Mouse (Mus musculus): ENCODE results near the gene Mdga2.

The Mdga2 gene

DNA sequence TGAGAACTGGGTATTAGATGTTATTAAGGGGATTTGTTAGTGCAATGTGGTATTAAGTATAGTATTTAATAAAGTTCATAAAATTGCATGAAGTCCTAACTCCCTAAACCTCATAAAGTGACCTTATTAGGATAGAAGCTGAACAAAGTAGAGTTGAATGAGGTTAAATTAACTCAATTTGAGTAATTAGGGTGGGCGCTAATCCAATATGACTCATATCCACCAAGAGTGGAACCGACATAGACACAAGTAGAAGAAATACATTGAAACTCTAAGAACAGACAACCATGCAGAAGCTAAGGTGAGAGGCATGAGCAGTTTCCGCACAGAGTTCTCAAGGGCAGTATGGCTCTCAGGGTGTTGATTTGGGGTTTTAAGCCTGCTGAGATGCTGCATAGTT, 165.7 kb downstream of the Mdga2 start:
- no peak for DNase-seq

DNA sequence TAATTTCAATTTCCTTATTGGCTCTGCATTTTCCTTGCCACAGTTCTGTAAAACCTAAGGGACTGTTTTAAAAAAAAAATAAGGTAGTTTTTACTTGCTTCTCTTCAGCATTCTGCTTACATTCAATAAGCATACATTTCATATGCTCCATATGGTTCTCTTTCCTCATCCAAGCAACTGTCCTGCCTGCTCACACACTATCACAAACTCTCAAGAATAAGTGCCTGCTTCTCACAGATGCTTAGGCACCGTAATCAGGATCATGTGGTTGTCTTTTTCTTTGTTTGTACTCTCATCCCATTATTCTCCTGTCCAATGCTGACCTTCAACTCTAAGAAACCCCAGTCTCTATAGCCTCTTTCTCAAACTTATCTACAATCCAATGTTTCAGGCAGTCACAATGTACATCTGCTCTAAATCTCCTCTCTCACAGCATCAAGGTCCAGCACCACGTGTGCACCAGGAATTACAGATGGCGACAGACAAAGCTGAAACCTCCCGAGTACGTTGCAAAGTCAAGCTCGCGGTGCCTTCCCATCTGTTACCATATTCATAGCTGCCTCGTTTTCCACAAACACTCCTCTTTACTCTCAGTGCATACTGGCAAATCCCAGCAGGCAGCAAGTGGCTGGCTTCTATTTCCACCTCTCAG, 177.1 kb downstream of the Mdga2 start:
- no peak for DNase-seq

DNA sequence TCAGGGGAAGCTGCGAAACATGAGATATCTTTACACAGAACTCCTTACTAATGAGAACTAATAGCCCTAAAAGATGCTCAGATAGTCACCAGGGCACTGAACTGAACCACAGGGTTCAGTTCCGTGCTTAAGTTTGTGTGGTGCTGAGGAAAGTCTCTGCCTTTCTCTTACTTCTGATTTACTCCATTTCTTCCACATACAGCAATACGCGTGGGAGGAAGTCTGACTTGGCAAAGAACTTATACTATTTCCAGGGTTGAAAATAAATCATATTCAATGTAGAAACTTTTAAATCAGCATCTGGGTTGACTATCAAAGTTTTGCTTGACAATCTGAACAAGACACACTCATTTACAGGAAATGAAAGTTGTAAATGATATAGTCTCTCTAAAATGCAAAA, 180.5 kb downstream of the Mdga2 start:
- DNase-seq = no peak

DNA sequence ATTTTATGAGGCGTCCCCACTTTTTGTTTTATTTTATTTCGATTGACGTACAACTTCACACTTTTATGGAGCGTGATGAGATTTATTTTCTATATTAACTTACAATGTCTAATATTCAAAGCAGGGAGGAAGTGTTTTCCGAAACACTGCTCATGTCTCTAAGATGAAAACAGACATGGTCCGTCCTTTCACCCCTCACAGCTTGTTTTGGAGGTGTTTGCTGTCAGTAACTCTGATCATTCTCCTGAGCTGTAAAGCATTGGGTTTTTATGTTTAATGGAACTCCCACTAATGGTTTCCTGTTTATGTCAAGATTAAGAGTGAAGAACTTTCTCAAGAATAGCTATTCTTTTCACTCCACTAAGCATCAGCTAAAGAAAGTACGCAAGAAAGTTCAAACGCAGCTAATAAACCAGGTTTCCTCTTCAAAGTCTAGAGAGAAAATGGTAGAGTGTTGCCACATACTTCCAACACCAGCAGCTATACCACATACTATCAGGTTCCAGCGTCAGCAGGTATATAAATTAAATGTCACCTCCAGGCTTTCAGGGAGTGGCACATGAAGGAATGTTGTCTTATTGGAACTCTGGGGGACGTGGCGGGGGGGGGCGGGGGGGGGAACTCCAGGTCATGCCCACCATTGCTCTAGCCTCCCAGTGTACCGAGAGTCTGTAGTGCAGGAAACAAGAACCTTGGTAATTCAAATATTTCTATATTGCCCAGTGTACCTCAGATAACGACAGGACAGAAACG, 186.7 kb downstream of the Mdga2 start:
- no peak for DNase-seq

DNA sequence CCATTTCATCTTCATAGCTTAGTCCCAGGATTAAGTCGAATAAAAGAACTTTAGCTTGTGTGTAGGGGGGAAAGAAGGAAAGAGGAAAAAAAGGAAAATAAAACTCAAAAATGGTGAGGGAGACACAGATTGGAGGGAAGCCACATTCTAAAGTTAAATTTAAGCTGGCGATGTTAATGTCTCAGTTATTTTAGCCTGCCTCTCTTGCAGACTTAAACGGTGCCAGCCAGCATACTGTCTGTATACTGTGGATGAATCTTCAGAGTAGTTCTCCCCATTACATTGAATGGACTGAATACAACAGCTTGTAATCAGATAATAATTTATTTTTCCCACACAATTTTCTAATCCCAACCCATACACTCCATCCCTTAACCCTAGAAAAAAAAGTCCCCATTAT, 205.2 kb downstream of the Mdga2 start:
- no peak for DNase-seq

DNA sequence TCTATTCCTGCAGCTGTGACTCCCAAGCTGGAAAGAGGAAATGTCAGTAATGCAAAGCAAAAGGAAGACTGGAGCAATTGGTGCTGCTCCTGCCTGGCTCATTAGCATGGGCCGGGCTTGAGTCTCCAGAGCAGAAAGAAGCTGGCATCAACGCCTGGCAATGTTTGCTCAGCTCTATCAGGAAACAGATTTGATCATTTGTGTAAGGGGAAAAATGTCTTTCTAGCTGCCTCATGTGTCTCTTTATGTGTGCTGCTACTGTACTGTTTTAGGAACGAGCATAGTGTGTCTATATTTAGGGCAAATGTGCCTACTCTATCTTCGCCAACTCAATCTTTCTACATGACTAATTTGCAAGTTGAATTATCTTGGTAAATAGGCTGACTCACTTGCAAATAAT, 211.0 kb downstream of the Mdga2 start:
- DNase-seq = no peak

DNA sequence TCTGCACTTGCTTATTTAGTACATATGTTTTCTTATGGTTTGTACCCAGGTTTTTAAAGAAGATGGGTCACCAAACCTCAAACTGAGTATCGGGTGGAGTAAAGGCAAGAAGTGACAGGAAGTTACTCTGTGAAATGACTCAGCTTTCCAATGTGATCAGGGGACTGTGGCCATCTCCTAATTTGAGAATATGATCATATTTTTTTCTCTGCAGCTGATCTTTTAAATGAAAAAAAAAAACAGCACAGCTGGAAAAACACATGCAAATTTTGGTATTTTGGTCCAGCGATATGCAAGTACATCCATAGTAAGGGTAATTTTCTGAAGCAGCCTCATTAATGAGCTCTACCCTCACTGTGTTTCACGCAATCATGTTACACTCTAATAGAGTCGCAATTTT, 212.0 kb downstream of the Mdga2 start:
- no peak for DNase-seq

DNA sequence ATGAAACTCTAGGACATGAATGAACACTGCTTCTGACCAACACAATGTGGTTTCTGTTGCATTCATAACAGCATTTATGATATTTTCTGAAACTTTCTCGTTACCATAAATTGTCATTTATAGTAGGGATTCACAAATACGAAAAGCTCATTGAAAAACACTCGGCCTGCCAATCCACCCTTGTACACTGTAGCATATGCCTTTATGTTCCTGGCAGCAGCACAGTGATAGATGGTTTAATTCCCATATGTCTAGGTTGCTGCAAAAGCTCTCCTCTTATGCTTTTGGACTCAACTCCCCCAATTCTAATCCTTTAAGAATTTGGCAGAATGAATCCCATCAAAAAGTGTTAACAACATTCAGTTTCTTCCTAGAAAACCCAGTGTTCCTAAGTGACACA, 213.2 kb downstream of the Mdga2 start:
- DNase-seq = no peak

DNA sequence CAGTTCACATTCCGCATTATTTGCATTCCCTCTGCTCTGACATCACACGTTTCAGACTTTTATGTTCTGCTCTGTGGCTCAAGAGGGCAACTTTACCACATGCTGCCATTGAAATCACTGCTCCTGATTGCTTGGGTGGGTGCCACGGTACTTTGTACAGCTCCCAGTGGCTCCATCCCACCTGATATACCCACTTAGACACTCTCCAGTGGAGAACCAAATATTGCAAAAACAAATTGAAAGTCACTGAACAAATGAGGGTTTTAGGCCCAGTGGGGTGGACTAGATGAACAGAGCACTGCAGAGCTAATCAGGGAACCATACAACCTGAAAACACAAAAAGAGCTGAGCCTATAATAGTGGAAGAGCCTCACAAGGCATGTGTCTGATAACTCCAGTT, 268.2 kb downstream of the Mdga2 start:
- DNase-seq = no peak

DNA sequence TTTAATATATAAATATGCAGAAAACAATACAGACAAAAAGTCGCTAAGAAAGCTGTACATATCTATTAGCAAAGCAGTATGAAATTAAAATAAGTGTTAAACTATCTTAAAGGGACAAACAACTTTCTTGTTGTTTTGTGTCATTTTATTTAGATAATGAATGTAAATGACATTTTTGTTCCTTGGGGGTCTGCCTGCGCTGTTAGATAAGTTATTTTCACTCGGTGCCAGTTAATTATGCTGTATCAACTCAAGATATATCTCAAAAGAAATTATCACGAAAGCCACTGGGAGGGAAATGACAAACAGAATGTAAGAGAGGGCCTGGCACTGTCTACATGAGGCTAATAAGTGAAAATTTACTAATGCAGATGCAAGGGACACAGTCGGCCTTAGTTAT, 306.6 kb downstream of the Mdga2 start:
- DNase-seq = no peak

DNA sequence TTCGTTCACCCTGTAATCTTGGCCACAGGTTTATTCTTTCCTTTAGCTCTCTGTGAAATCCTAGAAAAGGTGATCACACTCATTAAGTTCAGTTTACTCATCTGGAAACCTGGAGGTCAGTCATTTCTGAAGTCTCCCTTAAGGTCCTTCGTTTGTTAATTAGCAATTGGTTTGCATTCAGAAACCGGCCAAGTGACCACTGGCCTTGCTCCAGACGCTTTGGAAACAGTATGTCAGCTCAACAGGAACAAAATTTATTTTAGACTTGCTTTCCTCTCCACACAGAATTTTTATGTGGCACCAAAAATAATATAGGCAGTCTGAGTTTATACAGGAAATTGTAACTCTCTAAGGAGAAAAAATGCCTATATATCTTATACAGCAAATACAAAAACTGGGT, 323.0 kb downstream of the Mdga2 start:
- no peak for DNase-seq

DNA sequence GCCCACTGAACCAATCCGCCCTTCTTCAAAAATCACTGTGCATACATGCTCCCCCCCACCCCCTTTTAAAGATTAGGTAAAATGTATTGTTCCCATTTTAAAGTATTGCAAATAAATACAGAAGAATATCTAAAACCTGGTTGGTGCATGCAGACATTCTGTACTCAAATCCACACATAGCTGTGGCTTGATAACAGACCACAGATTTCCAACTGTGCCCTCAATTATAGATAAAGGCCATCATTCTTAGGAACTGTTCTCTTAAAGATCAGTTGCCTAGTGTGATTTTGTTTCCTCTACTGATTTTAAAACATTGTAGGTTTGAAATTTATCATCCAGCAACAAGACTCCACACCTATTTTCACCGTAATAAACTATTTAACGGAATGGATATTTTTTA, 325.6 kb downstream of the Mdga2 start:
- no peak for DNase-seq

DNA sequence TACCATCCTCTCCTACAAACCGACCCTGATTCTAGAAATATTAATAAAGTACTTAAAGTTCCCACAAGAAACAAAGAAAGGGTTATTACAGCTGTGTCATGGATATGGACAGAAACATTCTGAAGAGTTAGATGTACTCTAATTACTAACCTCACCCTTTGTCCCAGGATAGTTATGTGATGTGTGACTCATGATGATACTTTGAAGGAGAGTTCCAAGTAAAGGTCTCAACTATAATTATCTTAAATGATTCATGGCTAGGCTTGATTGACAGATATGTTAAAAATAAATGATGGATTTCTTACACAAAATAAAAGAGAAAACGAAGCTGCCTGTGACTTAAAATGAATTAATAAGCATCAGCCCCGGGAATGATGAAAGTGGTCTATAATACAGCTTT, 332.1 kb downstream of the Mdga2 start:
- DNase-seq = no peak

DNA sequence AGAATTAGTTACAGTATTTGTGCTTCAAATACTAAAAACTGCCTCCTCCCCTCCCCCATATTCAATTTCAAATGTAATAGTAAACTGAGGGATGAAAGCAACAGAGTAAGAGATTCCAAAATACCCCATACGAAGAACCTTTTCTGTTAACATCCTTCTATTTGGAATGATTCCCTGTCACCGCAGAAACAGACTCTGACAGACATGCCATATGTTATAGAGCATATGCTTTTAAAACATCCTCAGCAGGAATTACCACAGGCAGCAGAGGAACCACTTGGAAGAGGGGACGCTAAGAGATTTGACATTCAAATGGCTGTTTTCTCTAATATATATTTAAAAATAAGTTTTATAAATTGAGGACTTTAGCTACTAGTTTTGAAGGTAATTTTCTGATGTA, 333.1 kb downstream of the Mdga2 start:
- DNase-seq = no peak

DNA sequence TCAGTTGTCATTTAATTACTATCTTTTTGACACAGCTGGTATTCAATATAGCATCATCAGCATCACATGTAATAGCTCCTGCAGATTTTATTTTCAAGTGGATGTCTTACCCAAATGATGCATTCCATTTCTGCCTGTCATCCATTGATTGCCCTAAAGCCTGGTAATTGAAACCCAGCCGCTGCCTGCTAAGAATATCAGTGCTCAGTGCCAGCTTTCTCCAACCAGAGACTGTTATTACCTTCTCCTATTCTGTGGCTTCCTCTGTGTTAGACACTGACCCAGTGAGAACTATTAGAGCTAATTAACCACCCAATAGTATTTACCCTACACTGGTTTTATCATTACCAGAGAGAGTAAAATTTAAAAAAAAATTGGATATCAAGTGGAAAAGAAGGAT, 333.7 kb downstream of the Mdga2 start:
- no peak for DNase-seq

DNA sequence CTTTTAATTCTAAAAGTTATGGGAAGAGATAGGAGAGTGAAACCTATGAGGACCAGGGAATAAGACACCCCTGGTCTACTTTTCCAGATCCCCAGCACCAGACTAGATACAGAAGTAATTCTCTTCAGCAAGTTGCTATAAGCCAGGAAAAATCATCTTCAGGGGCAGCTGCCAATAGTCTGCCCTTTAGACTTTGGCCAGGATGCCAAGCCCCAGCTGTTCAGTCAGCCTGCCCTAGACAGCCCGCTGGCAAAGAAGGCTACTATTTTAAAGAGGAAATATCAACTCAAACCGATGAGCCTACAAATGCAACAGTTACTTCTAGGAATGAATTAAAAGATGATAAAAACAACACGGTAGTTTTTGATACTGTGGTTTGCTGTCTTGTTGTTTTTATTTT, 356.1 kb downstream of the Mdga2 start:
- no peak for DNase-seq

DNA sequence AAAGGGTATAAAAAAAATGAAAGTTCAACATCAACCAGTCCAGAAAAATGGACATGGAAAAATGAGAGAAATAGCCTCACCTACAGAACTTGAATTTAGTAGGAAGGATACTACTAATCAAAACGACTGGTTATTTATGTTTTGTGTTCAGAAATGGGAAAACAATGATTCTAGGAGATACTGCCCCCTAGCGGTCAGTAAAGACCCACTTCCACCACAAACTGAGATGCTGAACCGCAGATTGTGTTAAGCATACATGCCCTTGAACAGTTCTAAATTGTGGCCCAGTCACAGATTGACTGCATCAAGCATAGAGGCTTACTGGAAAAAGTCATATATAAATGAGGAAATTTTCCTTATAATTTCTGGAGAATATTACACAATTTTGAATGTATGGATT, 369.2 kb downstream of the Mdga2 start:
- no peak for DNase-seq

DNA sequence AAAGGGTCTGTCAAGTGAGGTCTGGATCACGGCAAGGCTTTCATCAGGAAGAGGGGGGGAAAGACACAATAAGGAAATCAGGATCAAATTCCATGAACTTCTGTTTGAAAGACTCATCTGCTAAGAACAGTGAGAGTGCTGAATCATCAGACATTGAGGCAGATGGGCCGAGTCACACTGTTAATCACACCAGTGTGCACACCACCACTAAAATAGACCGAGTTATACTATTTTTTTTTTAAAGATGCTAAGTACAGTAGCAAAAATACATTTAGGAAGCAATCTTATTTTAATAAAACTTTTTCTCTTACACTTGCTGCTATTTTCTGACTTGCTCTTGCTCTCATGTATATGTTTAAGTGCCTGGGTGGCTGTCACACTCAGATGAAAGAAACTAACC, 382.0 kb downstream of the Mdga2 start:
- DNase-seq = no peak

DNA sequence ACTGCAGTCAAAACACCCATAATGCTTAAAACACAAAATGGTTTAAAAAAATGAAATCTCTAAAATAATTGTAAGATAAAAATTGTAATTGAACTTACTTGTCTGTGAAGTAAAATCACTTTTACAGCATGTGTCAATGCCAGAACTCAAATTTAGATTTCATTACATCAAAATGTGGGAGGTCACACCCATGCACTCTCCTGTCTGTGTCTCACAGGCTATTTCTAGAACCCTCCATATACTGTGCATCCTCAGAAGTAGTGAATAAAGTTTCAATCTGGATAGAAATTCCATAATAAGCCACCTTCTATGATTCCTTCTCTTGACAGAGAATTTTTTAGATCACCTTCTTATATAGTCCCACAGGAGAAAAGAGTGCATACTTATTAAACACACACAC, 466.7 kb downstream of the Mdga2 start:
- no peak for DNase-seq

DNA sequence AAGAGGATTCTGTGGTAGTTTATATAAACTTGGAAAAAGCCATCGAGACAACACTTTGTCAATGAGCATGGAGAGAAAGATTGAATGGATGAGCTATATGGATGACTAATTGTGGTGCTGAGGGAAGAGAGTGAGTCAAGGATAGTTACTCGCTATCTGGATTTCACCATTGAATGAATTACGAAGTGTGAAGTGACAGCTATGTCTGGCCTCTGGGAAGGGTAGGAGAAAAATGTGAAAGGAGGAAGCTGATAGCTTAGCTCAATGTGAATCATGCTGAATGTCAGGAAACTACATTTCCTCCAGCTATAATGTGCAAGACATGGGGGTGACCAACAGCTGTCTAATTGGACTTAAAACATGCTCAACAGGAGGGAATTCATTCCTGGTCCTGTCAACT, 487.8 kb downstream of the Mdga2 start:
- no peak for DNase-seq

DNA sequence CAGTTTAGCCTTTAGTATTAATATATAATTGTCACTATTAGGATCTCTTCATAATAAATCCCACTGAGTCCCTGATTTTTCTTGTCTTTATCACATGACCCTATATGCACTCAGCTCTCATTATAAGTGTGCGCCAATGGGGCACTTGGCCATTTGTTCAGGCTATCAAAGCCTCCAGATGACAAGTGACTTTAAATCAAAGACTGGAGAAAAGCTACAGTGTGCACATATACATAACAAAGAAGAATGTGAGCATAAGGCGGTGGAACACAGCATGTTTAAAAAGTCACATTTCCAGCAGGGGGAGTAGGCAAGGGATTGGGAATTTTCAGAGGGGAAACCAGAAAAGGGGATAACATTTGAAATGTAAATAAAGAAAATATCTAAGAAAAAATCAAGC, 497.9 kb downstream of the Mdga2 start:
- DNase-seq = no peak

DNA sequence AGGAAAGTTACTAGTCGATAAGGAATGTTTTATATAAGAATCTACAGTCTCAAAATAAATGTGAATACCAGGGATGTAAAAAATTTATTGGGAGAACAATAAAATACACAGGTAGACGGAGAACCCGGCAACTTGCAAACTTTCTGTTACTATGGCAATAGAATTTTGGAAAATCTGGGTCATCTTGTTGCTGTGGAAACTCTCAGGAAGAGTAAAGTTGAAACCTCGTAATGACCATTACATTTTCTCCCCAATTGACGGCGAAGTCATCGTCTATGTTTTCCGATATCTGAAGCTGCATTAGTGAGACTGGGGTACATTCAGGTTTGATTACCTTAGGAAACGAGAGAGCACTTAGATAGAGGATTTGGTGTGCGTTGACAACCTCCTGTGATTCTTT, 514.0 kb downstream of the Mdga2 start:
- DNase-seq = no peak

DNA sequence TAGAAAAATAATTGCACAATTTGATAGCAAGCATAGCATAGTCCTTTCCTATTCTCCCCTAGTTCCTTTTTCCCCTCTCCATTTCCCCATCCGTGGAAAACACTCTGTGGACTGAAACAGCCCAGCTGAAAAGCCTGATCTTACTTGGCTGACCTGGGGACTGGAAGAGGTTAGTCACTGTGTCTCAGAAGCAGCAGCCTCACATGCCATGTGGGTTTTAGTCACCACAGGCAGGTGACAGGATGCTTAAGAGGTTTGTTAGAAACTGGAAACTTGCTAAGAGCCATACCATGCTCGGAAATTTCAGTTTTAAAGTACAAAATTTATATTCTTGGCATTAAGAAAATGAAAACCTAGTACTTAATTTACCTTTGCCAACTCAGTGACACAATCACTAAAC, 514.9 kb downstream of the Mdga2 start:
- no peak for DNase-seq

DNA sequence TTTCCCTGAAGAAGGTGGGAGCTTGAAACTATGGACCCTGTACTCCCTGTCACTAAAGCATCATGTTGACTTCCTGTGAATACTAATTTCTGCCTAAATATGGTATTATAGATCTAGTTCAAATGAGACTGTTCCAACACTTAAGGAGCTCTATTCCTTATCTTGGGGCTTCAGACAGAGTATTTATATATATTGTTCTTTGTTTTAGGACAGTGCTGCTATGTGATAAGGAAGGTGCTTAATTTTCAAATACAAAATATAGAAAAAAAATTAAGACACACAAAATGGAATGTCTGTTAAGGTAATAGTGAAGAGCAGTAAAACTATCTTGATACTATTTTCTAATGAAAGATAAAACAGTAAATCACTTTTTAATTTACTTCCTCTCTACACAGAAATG, 517.3 kb downstream of the Mdga2 start:
- no peak for DNase-seq

DNA sequence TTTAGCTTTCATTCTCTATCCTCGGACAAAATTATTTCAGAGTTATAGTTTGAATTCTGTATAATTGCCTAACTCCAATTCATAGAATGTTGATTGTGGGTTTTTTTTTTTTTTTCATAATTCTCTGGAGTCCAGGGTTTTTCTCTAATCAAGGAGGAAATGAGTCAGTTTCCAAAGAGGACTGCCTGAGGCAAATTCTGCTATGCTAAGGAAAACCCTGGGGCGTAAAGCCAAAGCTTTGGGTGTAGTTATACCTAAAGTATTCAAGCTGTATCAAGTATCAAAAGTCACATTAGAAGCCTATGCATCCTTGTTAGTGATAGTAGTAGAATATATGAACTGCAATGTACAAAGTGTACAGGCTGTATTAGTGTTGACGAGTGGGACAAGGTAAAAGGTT, 519.6 kb downstream of the Mdga2 start:
- DNase-seq = no peak
